In the genomic region with DNA sequence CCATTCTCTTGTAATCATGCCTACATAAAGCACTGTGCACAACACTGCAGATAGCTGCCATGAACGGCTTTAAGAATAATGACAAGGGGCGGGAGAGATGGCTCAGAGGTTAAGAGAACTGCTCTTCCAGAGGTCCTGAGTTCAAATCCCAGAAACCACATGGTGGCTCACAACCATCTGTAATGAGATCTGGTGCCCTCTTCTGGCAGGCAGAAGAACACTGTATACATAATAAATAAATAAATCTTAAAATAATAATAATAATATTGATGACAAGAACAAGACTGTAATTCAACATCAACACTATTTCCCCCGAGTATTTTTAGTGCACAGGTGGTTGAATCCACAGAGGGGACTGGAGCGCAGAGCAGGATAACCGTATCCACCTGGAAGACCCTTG, we compare ENCODE assay signal across 26 mouse cellular contexts. TPM values are rescaled to one million over a fixed set of nuclear protein-coding genes. Genes with fewer than 3 reads are reported as not detected.
DNase-seq lines count a peak whose midpoint lies in the region; ATAC-seq and TF ChIP-seq lines count a peak whose summit lies in the region.
"Had no signal": no experiment of that assay in that cellular context is flagged by ENCODE, and none has a peak within 500 bp of the region (broad histone marks: within the 10 kb centered on the region; RNA-seq: fewer than 3 reads in every experiment).

No protein-coding gene starts in this region.

- H3K4me3 ChIP-seq in gastrocnemius, adult 2 months: no peak overlapping the region
- no peak overlapping the region for H3K4me3 ChIP-seq in kidney, adult 2 months (ENCODE audit: insufficient read depth, low read depth, low read length)
- no peak overlapping the region for H3K4me3 ChIP-seq in liver, postnatal 0 days (ENCODE audit: low read depth, low read length)
- no peak overlapping the region for H3K4me3 ChIP-seq in MEL (ENCODE audit: control insufficient read depth in 1 of 2, insufficient read depth in 1 of 2, low read depth in 2 of 2, low read length in 2 of 2)
- H3K4me3 ChIP-seq: embryonic facial prominence, embryonic 15.5 days; erythroblast, embryonic 14.5 days; forebrain, embryonic 10.5 days; heart, embryonic 12.5 days had no signal

- peak; percentile 38 for TF ChIP-seq CTCF in gastrocnemius, adult 2 months (IDR thresholded peaks at IDR 0.05)
- 0 out of 2 replicates have a peak, but pooled peaks have one; percentile 14 for TF ChIP-seq CTCF in kidney, adult 2 months (conservative IDR thresholded peaks at IDR 0.05; ENCODE audit: insufficient read depth, insufficient read length, low read depth, low read length)
- peak; percentile 15; the same call in 1 of the 2 replicates for TF ChIP-seq CTCF in liver, postnatal 0 days (IDR thresholded peaks at IDR 0.05; ENCODE audit: low read depth)
- TF ChIP-seq CTCF in MEL (IDR thresholded peaks at IDR 0.05 in 2 of 3, conservative IDR thresholded peaks at IDR 0.05 in 1 of 3; ENCODE audit: control insufficient read depth in 1 of 3, insufficient read depth in 1 of 3, low read depth in 2 of 3, low read length in 3 of 3, poor library complexity in 1 of 3, severe bottlenecking in 1 of 3): peak in 1 of 3 experiments; percentile 13; a peak in 2 of 6 replicates

- H3K9ac ChIP-seq in liver, postnatal 0 days (replicated peaks): no peak overlapping the region
- H3K9ac ChIP-seq in MEL (ENCODE audit: control insufficient read depth, low read depth, low read length, poor library complexity, severe bottlenecking): no peak overlapping the region
- H3K9ac ChIP-seq: embryonic facial prominence, embryonic 15.5 days; heart, embryonic 12.5 days had no signal

- H3K79me2 ChIP-seq in MEL (ENCODE audit: control insufficient read depth, insufficient read depth, low read length, poor library complexity): no peaks in the 10 kb centered on the region

- no peak overlapping the region for H3K4me2 ChIP-seq in liver, postnatal 0 days (ENCODE audit: low read depth, low read length)
- H3K4me2 ChIP-seq: embryonic facial prominence, embryonic 15.5 days; heart, embryonic 12.5 days had no signal

- no peak overlapping the region for H3K27ac ChIP-seq in gastrocnemius, adult 2 months
- H3K27ac ChIP-seq in kidney, adult 2 months (ENCODE audit: insufficient read depth, low read depth, low read length): no peak overlapping the region
- H3K27ac ChIP-seq in liver, postnatal 0 days (ENCODE audit: low read depth): no peak overlapping the region
- no peak overlapping the region for H3K27ac ChIP-seq in MEL (ENCODE audit: control insufficient read depth, low read depth, low read length)
- H3K27ac ChIP-seq: embryonic facial prominence, embryonic 15.5 days had no signal

- no peak for ATAC-seq in liver, postnatal 0 days
- ATAC-seq: CD4-positive, CD25-positive, alpha-beta regulatory T cell, adult 4 months; forebrain, embryonic 14.5 days had no signal

- no peaks in the 10 kb centered on the region for H3K9me3 ChIP-seq in liver, postnatal 0 days (ENCODE audit: low read length)
- no peaks in the 10 kb centered on the region for H3K9me3 ChIP-seq in MEL (replicated peaks; ENCODE audit: insufficient read depth, low read length)
- H3K9me3 ChIP-seq: embryonic facial prominence, embryonic 15.5 days; forebrain, embryonic 10.5 days; G1E; heart, embryonic 12.5 days had no signal

- no peaks in the 10 kb centered on the region for H3K36me3 ChIP-seq in kidney, adult 2 months (ENCODE audit: control insufficient read depth, insufficient read depth, low read length)
- no peaks in the 10 kb centered on the region for H3K36me3 ChIP-seq in liver, postnatal 0 days (replicated peaks; ENCODE audit: insufficient read depth, low read length)
- no peaks in the 10 kb centered on the region for H3K36me3 ChIP-seq in MEL (ENCODE audit: control insufficient read depth in 1 of 2, insufficient read depth in 2 of 2, low read length in 2 of 2)
- H3K36me3 ChIP-seq: G1E; heart, embryonic 12.5 days had no signal

- TF ChIP-seq EP300 in liver, postnatal 0 days (IDR thresholded peaks at IDR 0.05; ENCODE audit: low read depth): no peak
- no peak for TF ChIP-seq EP300 in MEL (IDR thresholded peaks at IDR 0.05; ENCODE audit: low read depth in 1 of 2, low read length in 2 of 2)

- DNase-seq in gastrocnemius, adult 2 months: no peak
- DNase-seq in gastrocnemius, adult 18-20 months (ENCODE audit: low spot score): no peak
- no peak for DNase-seq in kidney, adult 2 months
- no peak for DNase-seq in kidney, adult 18-20 months
- DNase-seq in liver, postnatal 0 days: no peak
- DNase-seq in liver (no peak), MEL (ENCODE audit: low read depth, low spot score) (peak; percentile 6)
- DNase-seq: adrenal gland, postnatal 10 days; B cell, adult 2 months; cerebellum, adult 11 months; cerebellum, adult 8-10 months; cerebellum, postnatal 14 days; gastrocnemius, postnatal 10 days; heart, adult 18-20 months had no signal

- no peak for TF ChIP-seq RAD21 in MEL (IDR thresholded peaks at IDR 0.05; ENCODE audit: low read depth, low read length)

- WGBS in kidney, adult 2 months: 86% methylated on average over 5 of the region's 5 CpGs
- WGBS in liver, postnatal 0 days (ENCODE audit: insufficient replicate concordance): 77% methylated on average over 5 of the region's 5 CpGs

- H3K27me3 ChIP-seq in kidney, adult 2 months (replicated peaks; ENCODE audit: control insufficient read depth, insufficient read depth, low read length): no peaks in the 10 kb centered on the region
- no peaks in the 10 kb centered on the region for H3K27me3 ChIP-seq in liver, postnatal 0 days (ENCODE audit: insufficient read depth, low read length)
- no peaks in the 10 kb centered on the region for H3K27me3 ChIP-seq in MEL (ENCODE audit: control insufficient read depth in 1 of 2, insufficient read depth in 2 of 2, low read length in 2 of 2)
- H3K27me3 ChIP-seq: embryonic facial prominence, embryonic 15.5 days; heart, embryonic 12.5 days had no signal

- intact Hi-C loops in gastrocnemius, adult 2 months (cut with DNase I): no loop called here

- no peak for TF ChIP-seq POLR2A in kidney, adult 2 months (IDR thresholded peaks at IDR 0.05; ENCODE audit: low read depth, low read length)
- TF ChIP-seq POLR2A in MEL (IDR thresholded peaks at IDR 0.05; ENCODE audit: control insufficient read depth in 1 of 2, insufficient read depth in 1 of 2, low read depth in 1 of 2, low read length in 2 of 2, poor library complexity in 1 of 2): no peak

- H3K4me1 ChIP-seq in kidney, adult 2 months (ENCODE audit: control insufficient read depth, insufficient read depth, low read length): peaks cover 2% of the 10 kb centered on the region; the same call in 1 of the 2 replicates
- H3K4me1 ChIP-seq in liver, postnatal 0 days (ENCODE audit: insufficient read depth): no peaks in the 10 kb centered on the region
- peaks cover 2 to 3% of the 10 kb centered on the region in 2 experiments; a peak in 2 of 4 replicates for H3K4me1 ChIP-seq in MEL (ENCODE audit: control insufficient read depth in 1 of 2, insufficient read depth in 2 of 2, low read length in 2 of 2)

TF ChIP-seq in MEL, 35 proteins besides CTCF, POLR2A, EP300 and RAD21:
- TF ChIP-seq TBP (IDR thresholded peaks at IDR 0.05; ENCODE audit: low read depth, low read length) (no peak), ZC3H11A (IDR thresholded peaks at IDR 0.05; ENCODE audit: low read depth, low read length) (no peak), E2F4 (IDR thresholded peaks at IDR 0.05; ENCODE audit: borderline replicate concordance, low read depth, low read length) (no peak), NELFE (IDR thresholded peaks at IDR 0.05; ENCODE audit: low read depth, low read length) (no peak), TAL1 (IDR thresholded peaks at IDR 0.05; ENCODE audit: low read length) (no peak), BHLHE40 (IDR thresholded peaks at IDR 0.05; ENCODE audit: borderline replicate concordance, low read depth, low read length) (no peak), ZKSCAN1 (IDR thresholded peaks at IDR 0.05; ENCODE audit: low read depth, low read length) (no peak), CHD1 (IDR thresholded peaks at IDR 0.05; ENCODE audit: low read depth, low read length) (no peak), MAZ (IDR thresholded peaks at IDR 0.05; ENCODE audit: low read depth, low read length) (no peak), HCFC1 (IDR thresholded peaks at IDR 0.05; ENCODE audit: low read depth, low read length) (no peak), POLR2AphosphoS5 (IDR thresholded peaks at IDR 0.05; ENCODE audit: borderline replicate concordance, low read depth, low read length) (no peak), MAX (IDR thresholded peaks at IDR 0.05; ENCODE audit: low read length) (no peak)

RNA-seq across cellular contexts. Expression of gene Atp6v0a4, which starts 31.8 kb away (rescaled TPM):
- under 1 TPM; 0.50 to 0.56 TPM for total RNA-seq in gastrocnemius, adult 2 months (2021)
- under 1 TPM; 0.16 to 0.43 TPM for total RNA-seq in gastrocnemius, adult 18-20 months (2021)
- 259 and 302 TPM in 2 replicates for polyA plus RNA-seq in kidney, adult 2 months (2012; rRNA removed)
- polyA plus RNA-seq in liver, postnatal 0 days (2015; fragmentation: Nextera tagmentation; extraction: Ambion mirVana): 0.05 TPM in 2 replicates
- 0.12 and 0.16 TPM in 2 replicates for total RNA-seq in MEL (2012; rRNA removed)
- not detected for polyA plus RNA-seq in MEL (2012; ENCODE audit: insufficient read depth in 1 of 2, insufficient read length in 2 of 2, low read depth in 1 of 2, low replicate concordance in 2 of 2, missing spikeins in 1 of 2)
- total RNA-seq: G1E had no signal
- polyA plus RNA-seq: CD4-positive, CD25-positive, alpha-beta regulatory T cell, adult 4 months; embryonic facial prominence, embryonic 11.5 days; erythroblast, embryonic 14.5 days; forebrain, embryonic 10.5 days; forebrain, embryonic 14.5 days; G1E; hindbrain, embryonic 11.5 days had no signal

RNA-seq across cellular contexts. Expression of gene Tmem213, which starts 47.1 kb away (rescaled TPM):
- not detected for total RNA-seq in gastrocnemius, adult 2 months (2021)
- total RNA-seq in gastrocnemius, adult 18-20 months (2021): not detected
- polyA plus RNA-seq in kidney, adult 2 months (2012; rRNA removed): 240 and 279 TPM in 2 replicates
- not detected in 2 replicates for polyA plus RNA-seq in liver, postnatal 0 days (2015; fragmentation: Nextera tagmentation; extraction: Ambion mirVana)
- total RNA-seq in MEL (2012; rRNA removed): not detected in 2 replicates
- not detected for polyA plus RNA-seq in MEL (2012; ENCODE audit: insufficient read depth in 1 of 2, insufficient read length in 2 of 2, low read depth in 1 of 2, low replicate concordance in 2 of 2, missing spikeins in 1 of 2)
- total RNA-seq: adrenal gland, postnatal 10 days; common myeloid progenitor, adult 5-6 weeks; G1E; gastrocnemius, postnatal 10 days; gastrocnemius, postnatal 4 days; heart, adult 18-20 months; heart, postnatal 25 days had no signal
- polyA plus RNA-seq: CD4-positive, CD25-positive, alpha-beta regulatory T cell, adult 4 months; embryonic facial prominence, embryonic 11.5 days; erythroblast, embryonic 14.5 days; forebrain, embryonic 10.5 days; forebrain, embryonic 14.5 days; G1E; heart, embryonic 12.5 days; hindbrain, embryonic 11.5 days had no signal
